Mouse (Mus musculus) kidney, adult 2 months (tissue): ENCODE measurements around the gene Olfr763.
"Not testable (repeated sequence)": the region's sequence is repeated elsewhere in the genome, so short reads cannot be mapped to it uniquely, and the experiment has no call there.

Experiments used
- CTCF ChIP-seq: fragments of 200-500 bp; conservative IDR thresholded peaks from 2 replicates; pipeline ENCODE4 v1.5.1; 2011; ENCODE audit warnings: low read depth, mild to moderate bottlenecking, control low read depth, low read length, moderate library complexity, mixed read lengths; ENCODE audit not compliant: insufficient read depth, insufficient read length
- POLR2A ChIP-seq: fragments of 200-500 bp; IDR thresholded peaks from one replicate; pipeline ENCODE4 v1.6.1; 2011; ENCODE audit warnings: low read depth, low read length, control low read depth

- not testable (repeated sequence) for TF ChIP-seq POLR2A, CTCF
Measured at GRCm38 (mm10) chr10:128990129-128990850, 20.3 kb upstream of the Olfr763 start.
